Mouse (Mus musculus): Measurements from ENCODE around the gene 1500015O10Rik. TPM values are rescaled to one million over a fixed set of nuclear protein-coding genes. Genes with fewer than 3 reads are reported as not detected.
A peak's percentile ranks its signal among the peaks of the same experiment; 100 is the strongest.

Gene 1500015O10Rik
- polyA plus RNA-seq (2014; fragmentation: Nextera tagmentation; extraction: Ambion mirVana) = 20.8 and 20.9 TPM in 2 replicates

GRCm38 (mm10) chr1:43730491-43730924 is at the start of gene 1500015O10Rik:
1500015O10Rik (plus strand) TSS chr1:43730602.
- peaks cover 2% of the 10 kb centered on the region; the same call in 1 of the 2 replicates for H3K4me1 ChIP-seq (ENCODE audit: control insufficient read depth, insufficient read depth, low read length)
- H3K27me3 ChIP-seq (ENCODE audit: control insufficient read depth, insufficient read depth, low read length) = no peaks in the 10 kb centered on the region
- H3K9me3 ChIP-seq (ENCODE audit: control insufficient read depth, low read length) = no peaks in the 10 kb centered on the region
- peak; percentile 95 for ATAC-seq (ENCODE audit: low read depth)
- no peak within 1 kb of the TSS for H3K4me3 ChIP-seq (ENCODE audit: low read depth, low read length)
- no peak within 1 kb of the TSS for H3K27ac ChIP-seq (ENCODE audit: low read depth, low read length)
- no peak within 1 kb of the TSS for H3K4me2 ChIP-seq (ENCODE audit: low read depth, low read length)
- no peaks in the 10 kb centered on the region for H3K36me3 ChIP-seq (ENCODE audit: control insufficient read depth, insufficient read depth, low read length)
- no peak within 1 kb of the TSS for H3K9ac ChIP-seq (replicated peaks; ENCODE audit: low read depth, low read length)
- 47% methylated on average over 15 of the region's 16 CpGs for WGBS

GRCm38 (mm10) chr1:43689983-43690382 is 40.4 kb upstream of the 1500015O10Rik start:
- Histone ChIP-seq H3K27ac (ENCODE audit: low read depth, low read length) (no peak overlapping the region), H3K36me3 (ENCODE audit: control insufficient read depth, insufficient read depth, low read length) (no peaks in the 10 kb centered on the region), H3K27me3 (ENCODE audit: control insufficient read depth, insufficient read depth, low read length) (no peaks in the 10 kb centered on the region), H3K9me3 (ENCODE audit: control insufficient read depth, low read length) (peaks cover 2% of the 10 kb centered on the region; the same call in 1 of the 2 replicates), H3K4me3 (ENCODE audit: low read depth, low read length) (no peak overlapping the region), H3K4me1 (ENCODE audit: control insufficient read depth, insufficient read depth, low read length) (0 out of 2 replicates have a peak, but pooled peaks cover 1% of the 10 kb centered on the region), H3K9ac (replicated peaks; ENCODE audit: low read depth, low read length) (no peak overlapping the region), H3K4me2 (ENCODE audit: low read depth, low read length) (no peak overlapping the region)
- no peak for ATAC-seq (ENCODE audit: low read depth)
- WGBS = 95% methylated on average over 13 of the region's 13 CpGs

GRCm38 (mm10) chr1:43690507-43690906 is 39.9 kb upstream of the 1500015O10Rik start:
- H3K4me3 ChIP-seq (ENCODE audit: low read depth, low read length) = no peak overlapping the region
- H3K27me3 ChIP-seq (ENCODE audit: control insufficient read depth, insufficient read depth, low read length) = no peaks in the 10 kb centered on the region
- H3K9ac ChIP-seq (replicated peaks; ENCODE audit: low read depth, low read length) = no peak overlapping the region
- 93% methylated on average over 15 of the region's 15 CpGs for WGBS
- H3K36me3 ChIP-seq (ENCODE audit: control insufficient read depth, insufficient read depth, low read length) = no peaks in the 10 kb centered on the region
- ATAC-seq (ENCODE audit: low read depth) = no peak
- peaks cover 2% of the 10 kb centered on the region; the same call in 1 of the 2 replicates for H3K9me3 ChIP-seq (ENCODE audit: control insufficient read depth, low read length)
- no peak overlapping the region for H3K27ac ChIP-seq (ENCODE audit: low read depth, low read length)
- no peak overlapping the region for H3K4me2 ChIP-seq (ENCODE audit: low read depth, low read length)
- 0 out of 2 replicates have a peak, but pooled peaks cover 6% of the 10 kb centered on the region for H3K4me1 ChIP-seq (ENCODE audit: control insufficient read depth, insufficient read depth, low read length)

GRCm38 (mm10) chr1:43694076-43694475 is 36.3 kb upstream of the 1500015O10Rik start:
- no peaks in the 10 kb centered on the region for H3K27me3 ChIP-seq (ENCODE audit: control insufficient read depth, insufficient read depth, low read length)
- WGBS = 87% methylated on average over 3 of the region's 3 CpGs
- H3K4me3 ChIP-seq (ENCODE audit: low read depth, low read length) = no peak overlapping the region
- no peak overlapping the region; the same call in 1 of the 2 replicates for H3K27ac ChIP-seq (ENCODE audit: low read depth, low read length)
- no peaks in the 10 kb centered on the region for H3K36me3 ChIP-seq (ENCODE audit: control insufficient read depth, insufficient read depth, low read length)
- peaks cover 12% of the 10 kb centered on the region; the same call in 1 of the 2 replicates for H3K4me1 ChIP-seq (ENCODE audit: control insufficient read depth, insufficient read depth, low read length)
- H3K4me2 ChIP-seq (ENCODE audit: low read depth, low read length) = no peak overlapping the region
- no peak overlapping the region for H3K9ac ChIP-seq (replicated peaks; ENCODE audit: low read depth, low read length)
- no peak for ATAC-seq (ENCODE audit: low read depth)
- no peaks in the 10 kb centered on the region for H3K9me3 ChIP-seq (ENCODE audit: control insufficient read depth, low read length)

- ATAC-seq (ENCODE audit: low read depth) = peak; percentile 91
- Histone ChIP-seq H3K36me3 (ENCODE audit: control insufficient read depth, insufficient read depth, low read length) (no peaks in the 10 kb centered on the region), H3K9ac (replicated peaks; ENCODE audit: low read depth, low read length) (no peak overlapping the region), H3K9me3 (ENCODE audit: control insufficient read depth, low read length) (no peaks in the 10 kb centered on the region), H3K27me3 (ENCODE audit: control insufficient read depth, insufficient read depth, low read length) (no peaks in the 10 kb centered on the region), H3K4me2 (ENCODE audit: low read depth, low read length) (no peak overlapping the region), H3K4me3 (ENCODE audit: low read depth, low read length) (no peak overlapping the region), H3K27ac (ENCODE audit: low read depth, low read length) (peak overlapping the region; percentile 24), H3K4me1 (ENCODE audit: control insufficient read depth, insufficient read depth, low read length) (peaks cover 12% of the 10 kb centered on the region; the same call in 1 of the 2 replicates)
- WGBS = 32% methylated on average over 6 of the region's 6 CpGs
Observed at GRCm38 (mm10) chr1:43694851-43695545, 35.4 kb upstream of the 1500015O10Rik start.

- Histone ChIP-seq H3K4me1 (ENCODE audit: control insufficient read depth, insufficient read depth, low read length) (peaks cover 12% of the 10 kb centered on the region; the same call in 1 of the 2 replicates), H3K4me2 (ENCODE audit: low read depth, low read length) (no peak overlapping the region), H3K9ac (replicated peaks; ENCODE audit: low read depth, low read length) (no peak overlapping the region), H3K27me3 (ENCODE audit: control insufficient read depth, insufficient read depth, low read length) (no peaks in the 10 kb centered on the region), H3K4me3 (ENCODE audit: low read depth, low read length) (no peak overlapping the region), H3K36me3 (ENCODE audit: control insufficient read depth, insufficient read depth, low read length) (no peaks in the 10 kb centered on the region), H3K27ac (ENCODE audit: low read depth, low read length) (peak overlapping the region; percentile 55; the same call in 1 of the 2 replicates), H3K9me3 (ENCODE audit: control insufficient read depth, low read length) (no peaks in the 10 kb centered on the region)
- 1% methylated on average over 4 of the region's 4 CpGs for WGBS
- peak; percentile 93 for ATAC-seq (ENCODE audit: low read depth)
Observed at GRCm38 (mm10) chr1:43698577-43699000, 31.8 kb upstream of the 1500015O10Rik start.

- H3K27me3 ChIP-seq (ENCODE audit: control insufficient read depth, insufficient read depth, low read length) = no peaks in the 10 kb centered on the region
- no peaks in the 10 kb centered on the region for H3K36me3 ChIP-seq (ENCODE audit: control insufficient read depth, insufficient read depth, low read length)
- H3K9me3 ChIP-seq (ENCODE audit: control insufficient read depth, low read length) = no peaks in the 10 kb centered on the region
- H3K4me2 ChIP-seq (ENCODE audit: low read depth, low read length) = no peak overlapping the region
- WGBS = 94% methylated on average over 2 of the region's 2 CpGs
- no peak overlapping the region for H3K27ac ChIP-seq (ENCODE audit: low read depth, low read length)
- H3K4me3 ChIP-seq (ENCODE audit: low read depth, low read length) = no peak overlapping the region
- H3K4me1 ChIP-seq (ENCODE audit: control insufficient read depth, insufficient read depth, low read length) = no peaks in the 10 kb centered on the region
- no peak overlapping the region for H3K9ac ChIP-seq (replicated peaks; ENCODE audit: low read depth, low read length)
- no peak for ATAC-seq (ENCODE audit: low read depth)
Observed at GRCm38 (mm10) chr1:43714841-43715240, 15.6 kb upstream of the 1500015O10Rik start.

GRCm38 (mm10) chr1:43717967-43718366 is 12.4 kb upstream of the 1500015O10Rik start:
- no peak overlapping the region for H3K4me2 ChIP-seq (ENCODE audit: low read depth, low read length)
- H3K27me3 ChIP-seq (ENCODE audit: control insufficient read depth, insufficient read depth, low read length) = no peaks in the 10 kb centered on the region
- H3K36me3 ChIP-seq (ENCODE audit: control insufficient read depth, insufficient read depth, low read length) = no peaks in the 10 kb centered on the region
- H3K9ac ChIP-seq (replicated peaks; ENCODE audit: low read depth, low read length) = no peak overlapping the region
- H3K4me3 ChIP-seq (ENCODE audit: low read depth, low read length) = no peak overlapping the region
- H3K27ac ChIP-seq (ENCODE audit: low read depth, low read length) = no peak overlapping the region
- WGBS = 60% methylated on average over 7 of the region's 7 CpGs
- no peaks in the 10 kb centered on the region for H3K9me3 ChIP-seq (ENCODE audit: control insufficient read depth, low read length)
- no peaks in the 10 kb centered on the region for H3K4me1 ChIP-seq (ENCODE audit: control insufficient read depth, insufficient read depth, low read length)
- no peak for ATAC-seq (ENCODE audit: low read depth)

- H3K27me3 ChIP-seq (ENCODE audit: control insufficient read depth, insufficient read depth, low read length) = no peaks in the 10 kb centered on the region
- H3K4me1 ChIP-seq (ENCODE audit: control insufficient read depth, insufficient read depth, low read length) = no peaks in the 10 kb centered on the region
- no peak overlapping the region for H3K4me2 ChIP-seq (ENCODE audit: low read depth, low read length)
- H3K36me3 ChIP-seq (ENCODE audit: control insufficient read depth, insufficient read depth, low read length) = no peaks in the 10 kb centered on the region
- no peak overlapping the region for H3K27ac ChIP-seq (ENCODE audit: low read depth, low read length)
- WGBS = 47% methylated on average over 2 of the region's 2 CpGs
- no peak overlapping the region for H3K4me3 ChIP-seq (ENCODE audit: low read depth, low read length)
- ATAC-seq (ENCODE audit: low read depth) = no peak
- H3K9ac ChIP-seq (replicated peaks; ENCODE audit: low read depth, low read length) = no peak overlapping the region
- no peaks in the 10 kb centered on the region for H3K9me3 ChIP-seq (ENCODE audit: control insufficient read depth, low read length)
Observed at GRCm38 (mm10) chr1:43718793-43719192, 11.6 kb upstream of the 1500015O10Rik start.
